Mouse (Mus musculus) neural tube, embryonic 13.5 days (tissue): ENCODE results near the gene Med21. TPM values are rescaled to one million over a fixed set of nuclear protein-coding genes. Genes with fewer than 3 reads are reported as not detected.
A peak's percentile ranks its signal among the peaks of the same experiment; 100 is the strongest.

Experiments
- ATAC-seq: fragments of 200-750 bp; cut with Nextera tagmentation; 2 replicates; pipeline ENCODE4 v1.8.0; 2017; ENCODE audit warnings: low read depth, mild to moderate bottlenecking, moderate TSS enrichment, moderate library complexity
- H3K27ac ChIP-seq: fragments of 300-500 bp; sonication (generic); replicated peaks from 2 replicates; pipeline ENCODE4 v1.5.1; 2015; ENCODE audit warnings: moderate library complexity, mild to moderate bottlenecking, inconsistent platforms
- H3K27me3 ChIP-seq: fragments of 300-500 bp; sonication (generic); 2 replicates; pipeline ENCODE4 v1.6.1; 2015; ENCODE audit warnings: mild to moderate bottlenecking, inconsistent platforms
- H3K36me3 ChIP-seq: fragments of 300-500 bp; sonication (generic); 2 replicates; pipeline ENCODE4 v1.6.1; 2015; ENCODE audit warnings: mild to moderate bottlenecking, inconsistent platforms
- H3K4me1 ChIP-seq: fragments of 300-500 bp; sonication (generic); replicated peaks from 2 replicates; pipeline ENCODE4 v1.6.1; 2015; ENCODE audit warnings: inconsistent platforms
- H3K4me2 ChIP-seq: fragments of 300-500 bp; sonication (generic); 2 replicates; pipeline ENCODE4 v1.6.1; 2015; ENCODE audit warnings: inconsistent platforms, mild to moderate bottlenecking, moderate library complexity
- H3K4me3 ChIP-seq: fragments of 300-500 bp; sonication (generic); 2 replicates; pipeline ENCODE4 v1.5.1; 2015; ENCODE audit warnings: mild to moderate bottlenecking, inconsistent platforms
- H3K9ac ChIP-seq: fragments of 300-500 bp; sonication (generic); 2 replicates; pipeline ENCODE4 v1.6.1; 2015; ENCODE audit warnings: moderate library complexity, mild to moderate bottlenecking, inconsistent platforms
- H3K9me3 ChIP-seq: fragments of 300-500 bp; sonication (generic); 2 replicates; pipeline ENCODE4 v1.6.1; 2016; ENCODE audit warnings: inconsistent platforms
- WGBS: fragments of 180-500 bp; shearing (Covaris S2); methylation state at CpG from one replicate; pipeline ENCODE4 v1.1.7; 2015; 5-methylcytosine and 5-hydroxymethylcytosine counted together
- polyA plus RNA-seq: library from polyadenylated mRNA; unstranded; fragments of >200 nt; fragmentation: Nextera tagmentation; extraction: Ambion mirVana; gene quantifications from 2 replicates; pipeline ENCODE4 v1.2.1, GENCODE M21; 2015

The Med21 gene
- polyA plus RNA-seq: 134 and 139 TPM in 2 replicates

DNA sequence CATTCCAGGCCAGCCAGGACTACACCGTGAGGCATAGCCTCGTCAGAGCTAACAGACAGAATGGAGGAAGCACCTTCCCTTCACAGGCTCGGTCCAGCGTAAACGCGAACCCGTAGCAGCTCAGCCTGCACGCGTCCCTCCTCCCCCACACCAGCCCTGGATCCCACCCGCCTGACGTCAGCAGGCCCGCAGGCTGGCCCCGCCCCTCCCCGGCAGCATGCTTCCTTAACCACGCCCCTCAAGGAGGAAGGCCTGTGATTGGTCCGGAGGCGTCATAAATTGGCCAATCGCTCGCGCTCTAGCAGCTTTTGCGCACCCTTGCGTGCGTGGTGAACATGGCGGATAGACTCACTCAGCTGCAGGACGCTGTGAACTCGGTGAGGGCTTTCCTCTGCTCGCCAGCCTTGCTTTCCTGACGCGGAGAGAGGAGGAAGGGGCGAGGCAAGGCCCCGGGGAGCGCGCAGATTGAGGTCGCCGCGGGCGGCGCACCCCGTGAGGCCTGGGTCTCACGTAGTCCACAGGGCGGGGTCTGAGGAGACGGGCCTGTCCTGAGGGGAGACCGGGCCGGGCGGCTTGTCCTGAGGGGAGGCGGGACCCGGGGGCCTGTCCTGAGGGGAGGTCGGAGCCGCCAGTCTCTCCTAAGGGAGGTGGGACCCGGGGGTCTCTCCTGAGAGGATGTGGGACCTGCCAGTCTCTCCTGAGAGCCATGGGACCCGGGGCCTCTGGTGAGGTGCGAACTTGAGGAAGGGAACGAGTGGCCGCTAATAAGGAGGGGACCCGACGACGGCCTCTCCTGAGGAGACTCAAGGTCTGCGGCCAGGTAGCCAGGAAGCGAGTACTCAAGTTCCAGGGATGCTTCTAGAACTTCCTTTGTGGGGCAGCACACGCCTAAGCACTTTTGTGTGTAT lies at the start of gene Med21, which contains the start of gene Tm7sf3:
Med21 (plus strand) TSS at position 272 of the 908 bp plus-strand sequence.
Tm7sf3 (minus strand) TSS at position 549 of the 908 bp plus-strand sequence.
- H3K4me1 ChIP-seq: peaks cover 11% of the 10 kb centered on the region
- H3K4me2 ChIP-seq: peak within 1 kb of the TSS; percentile 90
- WGBS: under 1% methylated on average over 60 of the region's 60 CpGs
- peak; percentile 97 for ATAC-seq
- H3K36me3 ChIP-seq: no peaks in the 10 kb centered on the region
- no peaks in the 10 kb centered on the region for H3K27me3 ChIP-seq
- H3K9ac ChIP-seq: peak within 1 kb of the TSS; percentile 87
- peak within 1 kb of the TSS; percentile 89 for H3K4me3 ChIP-seq
- no peaks in the 10 kb centered on the region for H3K9me3 ChIP-seq
- peak within 1 kb of the TSS; percentile 90 for H3K27ac ChIP-seq

DNA sequence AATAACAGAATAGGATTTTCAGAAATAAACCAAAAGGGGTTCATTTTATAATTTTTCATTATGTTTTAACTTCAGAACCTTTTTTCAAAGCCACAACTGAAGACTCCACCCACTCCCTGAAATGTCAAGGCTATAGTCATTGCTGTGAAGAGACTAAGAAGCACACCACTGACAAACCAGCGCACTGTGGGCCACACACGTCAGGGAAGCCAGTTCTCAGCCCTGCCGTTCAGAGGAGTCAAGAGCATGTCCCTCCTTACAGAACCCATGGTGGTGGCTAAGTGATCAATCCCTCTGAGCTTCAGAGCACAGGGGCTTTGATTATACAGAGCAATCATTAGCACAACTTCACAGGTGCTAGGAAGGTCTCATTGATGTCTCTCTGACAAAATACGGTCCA lies 39.7 kb upstream of the Med21 start:
- WGBS: 85% methylated on average over 4 of the region's 4 CpGs
- Histone ChIP-seq H3K4me3 (no peak overlapping the region), H3K9ac (no peak overlapping the region), H3K4me1 (no peaks in the 10 kb centered on the region), H3K27ac (no peak overlapping the region), H3K36me3 (peaks cover 83% of the 10 kb centered on the region), H3K9me3 (no peaks in the 10 kb centered on the region), H3K27me3 (no peaks in the 10 kb centered on the region), H3K4me2 (no peak overlapping the region)
- ATAC-seq: no peak

- no peaks in the 10 kb centered on the region for H3K4me1 ChIP-seq
- no peak overlapping the region for H3K27ac ChIP-seq
- H3K4me3 ChIP-seq: no peak overlapping the region
- 82% methylated on average over 10 of the region's 10 CpGs for WGBS
- no peaks in the 10 kb centered on the region for H3K27me3 ChIP-seq
- no peak overlapping the region for H3K4me2 ChIP-seq
- no peaks in the 10 kb centered on the region for H3K9me3 ChIP-seq
- no peak for ATAC-seq
- no peak overlapping the region for H3K9ac ChIP-seq
- H3K36me3 ChIP-seq: peaks cover 88% of the 10 kb centered on the region
These were observed 38.7 kb upstream of the Med21 start for GRCm38 (mm10) chr6:146603651-146604050.

- Histone ChIP-seq H3K9me3 (no peaks in the 10 kb centered on the region), H3K27me3 (no peaks in the 10 kb centered on the region), H3K4me3 (no peak overlapping the region), H3K36me3 (peaks cover 84% of the 10 kb centered on the region), H3K4me1 (no peaks in the 10 kb centered on the region), H3K4me2 (no peak overlapping the region), H3K27ac (no peak overlapping the region), H3K9ac (no peak overlapping the region)
- WGBS: 86% methylated on average over 6 of the region's 6 CpGs
- ATAC-seq: no peak
These were observed 31.0 kb upstream of the Med21 start for GRCm38 (mm10) chr6:146611385-146611784.

DNA sequence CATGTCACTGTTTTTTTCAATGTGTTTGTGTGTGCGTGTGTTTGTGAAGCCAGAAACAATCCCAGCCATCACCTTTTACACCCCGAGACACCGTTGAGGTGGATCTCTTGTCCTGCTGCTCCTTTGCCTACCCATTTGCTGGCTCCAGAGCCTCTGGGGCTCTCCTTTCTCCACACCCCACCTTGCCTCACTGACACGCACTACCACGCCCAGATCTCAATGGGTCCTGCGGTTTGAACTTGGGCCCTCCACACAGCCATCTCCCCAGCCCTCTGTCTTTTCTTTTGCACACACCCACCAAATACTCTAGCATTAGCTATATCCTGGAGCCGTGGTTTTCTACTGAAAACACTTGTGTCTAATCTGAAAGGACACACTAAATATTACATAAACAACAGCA lies 30.4 kb upstream of the Med21 start:
- Histone ChIP-seq H3K9ac (no peak overlapping the region), H3K9me3 (no peaks in the 10 kb centered on the region), H3K4me1 (no peaks in the 10 kb centered on the region), H3K27ac (no peak overlapping the region), H3K4me2 (no peak overlapping the region), H3K36me3 (peaks cover 84% of the 10 kb centered on the region), H3K27me3 (no peaks in the 10 kb centered on the region), H3K4me3 (no peak overlapping the region)
- ATAC-seq: no peak
- WGBS: 92% methylated on average over 7 of the region's 7 CpGs

GRCm38 (mm10) chr6:146612736-146613135 lies 29.6 kb upstream of the Med21 start:
- no peak for ATAC-seq
- H3K9ac ChIP-seq: no peak overlapping the region
- H3K27ac ChIP-seq: no peak overlapping the region
- H3K36me3 ChIP-seq: peaks cover 84% of the 10 kb centered on the region
- 89% methylated on average over 5 of the region's 5 CpGs for WGBS
- no peak overlapping the region for H3K4me3 ChIP-seq
- H3K27me3 ChIP-seq: no peaks in the 10 kb centered on the region
- no peaks in the 10 kb centered on the region for H3K4me1 ChIP-seq
- H3K4me2 ChIP-seq: no peak overlapping the region
- no peaks in the 10 kb centered on the region for H3K9me3 ChIP-seq

DNA sequence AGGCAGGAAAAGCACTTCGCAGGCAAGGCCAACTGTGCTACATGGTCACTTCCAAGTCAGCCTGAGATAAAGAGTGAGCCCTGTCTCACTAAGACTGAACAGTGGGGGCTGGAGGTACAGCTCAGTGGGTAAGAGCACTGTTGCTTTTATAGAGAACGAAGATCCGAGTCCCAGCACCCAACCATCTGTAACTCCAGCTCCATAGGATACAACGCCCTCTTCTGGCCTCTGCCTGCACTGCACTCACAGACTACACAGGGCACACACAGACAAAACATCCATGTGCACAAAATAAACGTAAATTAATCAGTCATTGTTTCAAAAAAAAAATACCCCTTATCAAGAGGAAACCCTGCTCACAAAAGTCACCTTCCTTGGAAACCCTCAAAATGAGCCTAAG lies 28.4 kb upstream of the Med21 start:
- Histone ChIP-seq H3K9me3 (no peaks in the 10 kb centered on the region), H3K27me3 (no peaks in the 10 kb centered on the region), H3K4me1 (no peaks in the 10 kb centered on the region), H3K4me3 (no peak overlapping the region), H3K36me3 (peaks cover 85% of the 10 kb centered on the region), H3K9ac (no peak overlapping the region), H3K27ac (no peak overlapping the region), H3K4me2 (no peak overlapping the region)
- no peak for ATAC-seq
- WGBS: 91% methylated on average over 5 of the region's 5 CpGs

- 92% methylated on average over 5 of the region's 5 CpGs for WGBS
These were observed 27.8 kb upstream of the Med21 start for GRCm38 (mm10) chr6:146614541-146614940.

DNA sequence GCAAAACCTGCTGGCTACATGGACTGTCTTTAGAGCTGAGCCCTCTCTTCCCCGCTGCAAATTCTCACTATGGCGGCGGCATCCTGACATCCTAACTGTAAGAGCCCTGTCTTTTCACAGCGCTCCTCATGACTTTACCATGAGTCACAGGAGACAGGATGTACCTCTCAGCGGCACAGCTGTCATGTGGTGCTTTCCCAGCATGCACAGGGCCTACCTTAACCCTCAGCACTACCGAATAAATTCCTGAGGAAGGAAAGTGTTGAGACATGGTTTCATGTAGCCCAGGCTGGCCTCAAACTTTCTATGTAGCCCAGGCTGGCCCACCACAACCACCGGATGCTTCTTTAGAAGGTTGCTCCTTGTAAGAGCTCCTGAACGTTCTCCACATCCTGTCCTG lies 26.5 kb upstream of the Med21 start:
- WGBS: 94% methylated on average over 8 of the region's 8 CpGs
- H3K27ac ChIP-seq: no peak overlapping the region
- H3K9me3 ChIP-seq: no peaks in the 10 kb centered on the region
- no peak for ATAC-seq
- H3K36me3 ChIP-seq: peaks cover 78% of the 10 kb centered on the region
- H3K9ac ChIP-seq: no peak overlapping the region
- no peak overlapping the region for H3K4me2 ChIP-seq
- H3K4me1 ChIP-seq: no peaks in the 10 kb centered on the region
- H3K27me3 ChIP-seq: no peaks in the 10 kb centered on the region
- H3K4me3 ChIP-seq: no peak overlapping the region

More at GRCm38 (mm10) chr6:146614541-146614940, 27.8 kb upstream of the Med21 start:
- no peaks in the 10 kb centered on the region for H3K9me3 ChIP-seq
- no peaks in the 10 kb centered on the region for H3K27me3 ChIP-seq
- peaks cover 83% of the 10 kb centered on the region for H3K36me3 ChIP-seq
- no peak overlapping the region for H3K4me2 ChIP-seq
- H3K4me1 ChIP-seq: no peaks in the 10 kb centered on the region
- no peak overlapping the region for H3K27ac ChIP-seq
- no peak overlapping the region for H3K4me3 ChIP-seq
- ATAC-seq: no peak
- H3K9ac ChIP-seq: no peak overlapping the region

GRCm38 (mm10) chr6:146616670-146617069 lies 25.7 kb upstream of the Med21 start:
- H3K9ac ChIP-seq: no peak overlapping the region
- ATAC-seq: no peak
- H3K9me3 ChIP-seq: no peaks in the 10 kb centered on the region
- peaks cover 78% of the 10 kb centered on the region for H3K36me3 ChIP-seq
- H3K4me3 ChIP-seq: no peak overlapping the region
- no peaks in the 10 kb centered on the region for H3K27me3 ChIP-seq
- no peaks in the 10 kb centered on the region for H3K4me1 ChIP-seq
- H3K27ac ChIP-seq: no peak overlapping the region
- no peak overlapping the region for H3K4me2 ChIP-seq
- 93% methylated on average over 2 of the region's 2 CpGs for WGBS

- Histone ChIP-seq H3K36me3 (peaks cover 10% of the 10 kb centered on the region), H3K4me1 (peaks cover 15% of the 10 kb centered on the region), H3K27me3 (no peaks in the 10 kb centered on the region), H3K4me2 (no peak overlapping the region), H3K4me3 (no peak overlapping the region), H3K9me3 (no peaks in the 10 kb centered on the region), H3K9ac (no peak overlapping the region), H3K27ac (no peak overlapping the region)
- peak; percentile 37; the same call in 1 of the 2 replicates for ATAC-seq
- 67% methylated on average over 2 of the region's 3 CpGs for WGBS
These were observed 14.2 kb upstream of the Med21 start for GRCm38 (mm10) chr6:146628123-146628522.

DNA sequence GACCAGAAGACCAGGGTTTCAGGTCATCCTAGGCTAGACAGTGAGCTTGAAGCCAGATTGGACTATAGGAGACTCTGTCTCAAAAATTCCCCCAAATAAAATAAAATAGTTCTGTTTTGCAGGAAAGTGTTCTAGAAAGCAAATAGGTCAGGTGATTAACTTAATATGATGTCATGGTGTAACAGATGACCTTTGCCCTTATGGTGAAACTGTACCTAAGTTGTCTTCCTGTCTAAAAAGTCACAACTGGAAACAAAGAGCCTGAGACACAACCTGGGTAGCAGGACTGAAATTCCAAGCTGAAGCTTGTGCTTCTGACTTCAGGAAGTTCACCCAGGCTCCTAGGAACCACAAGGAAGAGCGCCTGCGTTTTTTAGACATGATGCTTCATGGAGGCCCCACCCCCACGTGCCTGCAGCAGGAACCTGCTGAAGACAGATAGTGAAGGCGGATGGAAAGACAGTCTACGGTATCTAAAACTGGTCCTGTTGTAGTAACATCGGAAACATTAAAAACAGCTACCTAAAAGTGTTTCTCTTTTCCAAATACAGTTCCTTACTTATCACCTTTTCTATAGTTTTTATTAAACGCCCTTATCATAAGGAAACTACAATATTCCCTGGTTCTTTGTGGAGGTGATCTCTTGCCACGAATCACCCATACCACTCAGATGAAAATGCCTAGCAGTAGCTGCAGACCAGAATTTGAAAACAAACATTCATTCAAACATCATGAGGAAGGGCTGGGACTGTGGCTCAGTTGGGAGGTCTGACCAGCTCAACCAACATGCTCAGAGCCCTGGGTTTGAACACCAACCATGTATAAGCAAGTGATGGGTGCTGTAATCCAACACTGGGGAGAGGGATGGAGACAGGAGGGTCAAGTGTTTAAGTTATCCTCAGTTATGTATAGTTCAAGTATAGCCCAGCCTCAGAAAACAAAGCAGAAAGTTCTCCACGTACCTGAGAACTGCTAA lies 12.3 kb upstream of the Med21 start:
- no peaks in the 10 kb centered on the region for H3K27me3 ChIP-seq
- H3K36me3 ChIP-seq: no peaks in the 10 kb centered on the region; the same call in 1 of the 2 replicates
- peaks cover 25% of the 10 kb centered on the region for H3K4me1 ChIP-seq
- H3K4me3 ChIP-seq: no peak overlapping the region
- H3K4me2 ChIP-seq: no peak overlapping the region
- no peaks in the 10 kb centered on the region for H3K9me3 ChIP-seq
- H3K27ac ChIP-seq: no peak overlapping the region
- H3K9ac ChIP-seq: no peak overlapping the region
- ATAC-seq: no peak
- WGBS: 87% methylated on average over 9 of the region's 9 CpGs
